Mouse (Mus musculus): ENCODE measurements around the gene Ddc.

GRCm38 (mm10) chr11:11871197-11871813, 26.6 kb downstream of the Ddc start:
- TF ChIP-seq CTCF (IDR thresholded peaks at IDR 0.05; ENCODE audit: insufficient read depth, low read depth, low read length) (no peak), POLR2A (IDR thresholded peaks at IDR 0.05; ENCODE audit: insufficient read depth, low read depth, low read length) (no peak)
